17 mouse cellular contexts compared by ENCODE assay signal in the genomic region with DNA sequence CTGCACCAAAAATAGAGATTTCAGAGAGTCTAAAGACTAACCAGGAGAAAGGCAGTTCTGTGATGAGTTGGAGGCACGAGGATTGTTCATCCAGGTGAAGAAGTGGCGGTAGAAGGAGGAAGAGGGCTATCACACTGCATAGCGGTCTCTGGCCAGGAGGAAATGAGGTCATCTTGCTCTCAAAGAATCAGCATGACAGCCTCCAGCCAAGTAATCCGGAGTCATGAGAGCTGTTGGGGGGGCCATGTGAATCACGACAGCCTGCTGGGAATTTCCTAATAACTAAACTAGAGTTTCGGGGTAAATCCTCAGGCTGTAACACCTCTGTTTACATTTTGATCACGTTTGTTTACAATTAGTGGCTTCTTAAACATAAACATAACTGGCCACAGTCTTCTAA. TPM values are rescaled to one million over a fixed set of nuclear protein-coding genes. Genes with fewer than 3 reads are reported as not detected.
DNase-seq lines count a peak whose midpoint lies in the region; ATAC-seq and TF ChIP-seq lines count a peak whose summit lies in the region.
"Had no signal": no experiment of that assay in that cellular context is flagged by ENCODE, and none has a peak within 500 bp of the region (broad histone marks: within the 10 kb centered on the region; RNA-seq: fewer than 3 reads in every experiment).

No protein-coding gene starts in this region.

- H3K4me2 ChIP-seq in kidney, embryonic 15.5 days = no peak overlapping the region
- H3K4me2 ChIP-seq: heart, embryonic 13.5 days; hindbrain, embryonic 14.5 days; neural tube, embryonic 13.5 days had no signal

- no peak for ATAC-seq in kidney, embryonic 15.5 days (replicated peaks; ENCODE audit: low FRiP score)
- ATAC-seq: intestine, postnatal 0 days had no signal

- H3K9ac ChIP-seq in kidney, embryonic 15.5 days = no peak overlapping the region
- H3K9ac ChIP-seq: heart, embryonic 13.5 days; hindbrain, embryonic 14.5 days; liver, embryonic 14.5 days; neural tube, embryonic 13.5 days had no signal

- peak overlapping the region; percentile 38; the same call in 1 of the 2 replicates for H3K27ac ChIP-seq in gastrocnemius, adult 2 months
- H3K27ac ChIP-seq in kidney, embryonic 15.5 days = no peak overlapping the region
- H3K27ac ChIP-seq in bone marrow macrophage, adult 2 months (ENCODE audit: insufficient read depth, low read depth, low read length) = peak overlapping the region; percentile 49
- H3K27ac ChIP-seq: forebrain, embryonic 10.5 days; heart, embryonic 13.5 days; hindbrain, embryonic 14.5 days; limb, embryonic 10.5 days; liver, embryonic 14.5 days; neural tube, embryonic 13.5 days had no signal

- peaks cover 26% of the 10 kb centered on the region for H3K4me1 ChIP-seq in kidney, embryonic 15.5 days
- H3K4me1 ChIP-seq in bone marrow macrophage, adult 2 months (ENCODE audit: control insufficient read depth, insufficient read depth, low read length) = peaks cover 60% of the 10 kb centered on the region

- TF ChIP-seq CTCF in gastrocnemius, adult 2 months (IDR thresholded peaks at IDR 0.05) = no peak
- TF ChIP-seq CTCF in bone marrow macrophage, adult 2 months (IDR thresholded peaks at IDR 0.05; ENCODE audit: low read depth, low read length) = no peak

- DNase-seq in gastrocnemius, adult 2 months = peak; percentile 43
- DNase-seq in gastrocnemius, postnatal 14 days = no peak
- peak; percentile 26 for DNase-seq in kidney, postnatal 10 days
- DNase-seq in natural killer cell, adult 2 months (ENCODE audit: low spot score in 2 of 2) = peak; percentile 21 to 34
- no peak for DNase-seq in spleen, postnatal 4 days (ENCODE audit: low spot score in 2 of 2)
- no peak for DNase-seq in cerebellum, adult 11-12 months
- DNase-seq: cerebellum, adult 9-10 months; thymus, postnatal 25 days had no signal

- no peak for TF ChIP-seq POLR2A in bone marrow macrophage, adult 2 months (IDR thresholded peaks at IDR 0.05; ENCODE audit: borderline replicate concordance, low read depth, low read length)

- intact Hi-C loops in gastrocnemius, adult 2 months (cut with DNase I) = no loop called here
- intact Hi-C loops in gastrocnemius, postnatal 14 days (cut with DNase I; ENCODE audit: low total_unique reads) = no loop called here

- H3K4me3 ChIP-seq in gastrocnemius, adult 2 months = no peak overlapping the region
- no peak overlapping the region for H3K4me3 ChIP-seq in kidney, embryonic 15.5 days (replicated peaks)
- no peak overlapping the region for H3K4me3 ChIP-seq in bone marrow macrophage, adult 2 months (ENCODE audit: insufficient read depth, low read length)
- H3K4me3 ChIP-seq: forebrain, embryonic 10.5 days; heart, embryonic 13.5 days; limb, embryonic 10.5 days; neural tube, embryonic 13.5 days had no signal

- H3K27me3 ChIP-seq in kidney, embryonic 15.5 days = peaks cover 6% of the 10 kb centered on the region; the same call in 1 of the 2 replicates

- 67% methylated on average over 7 of the region's 7 CpGs for WGBS in kidney, embryonic 15.5 days

- no peaks in the 10 kb centered on the region for H3K9me3 ChIP-seq in kidney, embryonic 15.5 days (replicated peaks)
- H3K9me3 ChIP-seq: forebrain, embryonic 10.5 days; heart, embryonic 13.5 days; limb, embryonic 10.5 days; neural tube, embryonic 13.5 days had no signal

- no peaks in the 10 kb centered on the region for H3K36me3 ChIP-seq in kidney, embryonic 15.5 days
- H3K36me3 ChIP-seq: forebrain, embryonic 10.5 days; heart, embryonic 13.5 days; limb, embryonic 10.5 days; neural tube, embryonic 13.5 days had no signal

RNA-seq across cellular contexts. Expression of a gene that starts 2.3 kb away (rescaled TPM):
- total RNA-seq in gastrocnemius, adult 2 months (2021) = 10 to 100 TPM; 17.2 to 28.5 TPM
- 10 to 100 TPM; 29.4 to 31.5 TPM for total RNA-seq in gastrocnemius, postnatal 14 days (2021)
- polyA plus RNA-seq in kidney, embryonic 15.5 days (2015; fragmentation: Nextera tagmentation; extraction: Ambion mirVana) = 10.7 and 12.4 TPM in 2 replicates
- 16.7 and 18.6 TPM in 2 replicates for polyA plus RNA-seq in bone marrow macrophage, adult 2 months (2012; ENCODE audit: insufficient read depth, insufficient read length, missing spikeins)

RNA-seq across cellular contexts. Expression of a gene that starts 40.2 kb away (rescaled TPM):
- total RNA-seq in gastrocnemius, adult 2 months (2021) = 100 to 1,000 TPM; 162 to 163 TPM
- 100 to 1,000 TPM; 114 to 117 TPM for total RNA-seq in gastrocnemius, postnatal 14 days (2021)
- polyA plus RNA-seq in kidney, embryonic 15.5 days (2015; fragmentation: Nextera tagmentation; extraction: Ambion mirVana) = 39.6 and 48.4 TPM in 2 replicates
- polyA plus RNA-seq in bone marrow macrophage, adult 2 months (2012; ENCODE audit: insufficient read depth, insufficient read length, missing spikeins) = 18.2 and 24.6 TPM in 2 replicates

Comparison
In these comparisons a context has a peak if more than half of its experiments do, and no peak if none do; other contexts are left out.
1. DNase-seq: peak in gastrocnemius, adult 2 months (single experiment), kidney, postnatal 10 days (single experiment) and natural killer cell, adult 2 months (2 of 2); none in gastrocnemius, postnatal 14 days (single experiment), spleen, postnatal 4 days (0 of 2) and cerebellum, adult 11-12 months (single experiment).